Mouse (Mus musculus) lung, embryonic 15.5 days (tissue): Measurements from ENCODE around the gene Cyp20a1. TPM values are rescaled to one million over a fixed set of nuclear protein-coding genes. Genes with fewer than 3 reads are reported as not detected.

ENCODE experiments used
- ATAC-seq: fragments of 200-750 bp; cut with Nextera tagmentation; 2 replicates; pipeline ENCODE4 v1.8.0; 2017; ENCODE audit warnings: moderate number of reproducible peaks, borderline replicate concordance; ENCODE audit not compliant: low FRiP score, low TSS enrichment; ENCODE audit errors: extremely low read depth
- H3K27ac ChIP-seq: fragments of 300-500 bp; sonication (generic); 2 replicates; pipeline ENCODE4 v1.5.1; 2015; ENCODE audit warnings: moderate library complexity, mild to moderate bottlenecking, inconsistent platforms
- H3K27me3 ChIP-seq: fragments of 300-500 bp; sonication (generic); 2 replicates; pipeline ENCODE4 v1.6.1; 2015; ENCODE audit warnings: inconsistent platforms
- H3K36me3 ChIP-seq: fragments of 300-500 bp; sonication (generic); 2 replicates; pipeline ENCODE4 v1.6.1; 2015; ENCODE audit warnings: inconsistent platforms
- H3K4me1 ChIP-seq: fragments of 300-500 bp; sonication (generic); 2 replicates; pipeline ENCODE4 v1.6.1; 2015; ENCODE audit warnings: inconsistent platforms
- H3K4me2 ChIP-seq: fragments of 300-500 bp; sonication (generic); 2 replicates; pipeline ENCODE4 v1.6.1; 2015; ENCODE audit warnings: inconsistent platforms, mild to moderate bottlenecking, moderate library complexity
- H3K4me3 ChIP-seq: fragments of 300-500 bp; sonication (generic); 2 replicates; pipeline ENCODE4 v1.5.1; 2015; ENCODE audit warnings: mild to moderate bottlenecking, inconsistent platforms
- H3K9ac ChIP-seq: fragments of 300-500 bp; sonication (generic); 2 replicates; pipeline ENCODE4 v1.6.1; 2015; ENCODE audit warnings: inconsistent platforms
- H3K9me3 ChIP-seq: fragments of 300-500 bp; sonication (generic); 2 replicates; pipeline ENCODE4 v1.6.1; 2016; ENCODE audit warnings: inconsistent platforms
- WGBS: fragments of 180-500 bp; shearing (Covaris S2); methylation state at CpG from one replicate; pipeline ENCODE4 v1.1.7; 2015; 5-methylcytosine and 5-hydroxymethylcytosine counted together
- polyA plus RNA-seq: library from polyadenylated mRNA; unstranded; fragments of >200 nt; fragmentation: Nextera tagmentation; extraction: Ambion mirVana; gene quantifications from 2 replicates; pipeline ENCODE4 v1.2.1, GENCODE M21; 2015

The Cyp20a1 gene
- polyA plus RNA-seq, 1 experiment from 2014 or later, result 33.9 TPM

DNA sequence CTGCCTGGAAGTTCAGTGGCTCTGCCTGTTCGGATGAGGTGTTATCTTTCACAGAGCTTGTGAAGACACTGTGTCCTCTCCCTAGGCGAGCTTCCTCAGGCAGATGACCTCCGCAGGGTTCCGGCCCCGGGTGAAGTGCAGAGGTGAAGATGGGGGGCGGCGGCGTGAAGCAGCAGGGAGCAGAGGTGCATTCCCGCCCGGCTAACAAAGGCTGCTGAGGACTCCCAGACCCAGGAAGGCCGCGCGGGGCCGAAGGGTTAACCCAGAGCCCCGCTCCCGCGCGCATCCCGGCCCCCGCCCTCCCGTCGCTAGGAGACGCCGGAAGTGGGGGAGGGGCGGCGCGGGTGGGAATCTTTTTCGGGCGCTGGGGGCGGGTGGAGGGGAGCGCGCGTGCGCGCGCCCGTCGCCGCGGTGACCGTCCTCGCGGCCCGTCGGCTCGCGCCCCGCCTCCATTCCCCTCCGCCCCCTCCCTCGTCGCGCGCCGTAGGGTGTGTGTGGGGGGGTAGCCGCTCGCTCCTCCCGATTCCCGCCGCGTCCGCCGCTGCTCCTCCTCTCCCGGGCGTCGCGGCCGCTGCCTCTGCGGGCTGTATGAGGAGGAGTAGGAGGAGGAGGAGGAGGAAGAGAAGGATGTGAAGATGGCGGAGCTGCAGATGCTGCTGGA lies 66.2 kb downstream of the Cyp20a1 start, which contains the start of gene Abi2:
Gene Abi2, plus strand, starts transcription at position 452 of the 661 bp plus-strand sequence.
- Histone ChIP-seq H3K4me1 (peaks cover 16% of the 10 kb centered on the region; the same call in 1 of the 2 replicates), H3K4me2 (peak within 1 kb of the TSS; percentile 70), H3K9ac (peak within 1 kb of the TSS; percentile 87), H3K36me3 (no peaks in the 10 kb centered on the region), H3K27ac (peak within 1 kb of the TSS; percentile 92), H3K4me3 (peak within 1 kb of the TSS; percentile 97), H3K9me3 (no peaks in the 10 kb centered on the region), H3K27me3 (no peaks in the 10 kb centered on the region)
- ATAC-seq, result peak; percentile 92
- under 1% methylated on average over 46 of the region's 69 CpGs for WGBS

DNA sequence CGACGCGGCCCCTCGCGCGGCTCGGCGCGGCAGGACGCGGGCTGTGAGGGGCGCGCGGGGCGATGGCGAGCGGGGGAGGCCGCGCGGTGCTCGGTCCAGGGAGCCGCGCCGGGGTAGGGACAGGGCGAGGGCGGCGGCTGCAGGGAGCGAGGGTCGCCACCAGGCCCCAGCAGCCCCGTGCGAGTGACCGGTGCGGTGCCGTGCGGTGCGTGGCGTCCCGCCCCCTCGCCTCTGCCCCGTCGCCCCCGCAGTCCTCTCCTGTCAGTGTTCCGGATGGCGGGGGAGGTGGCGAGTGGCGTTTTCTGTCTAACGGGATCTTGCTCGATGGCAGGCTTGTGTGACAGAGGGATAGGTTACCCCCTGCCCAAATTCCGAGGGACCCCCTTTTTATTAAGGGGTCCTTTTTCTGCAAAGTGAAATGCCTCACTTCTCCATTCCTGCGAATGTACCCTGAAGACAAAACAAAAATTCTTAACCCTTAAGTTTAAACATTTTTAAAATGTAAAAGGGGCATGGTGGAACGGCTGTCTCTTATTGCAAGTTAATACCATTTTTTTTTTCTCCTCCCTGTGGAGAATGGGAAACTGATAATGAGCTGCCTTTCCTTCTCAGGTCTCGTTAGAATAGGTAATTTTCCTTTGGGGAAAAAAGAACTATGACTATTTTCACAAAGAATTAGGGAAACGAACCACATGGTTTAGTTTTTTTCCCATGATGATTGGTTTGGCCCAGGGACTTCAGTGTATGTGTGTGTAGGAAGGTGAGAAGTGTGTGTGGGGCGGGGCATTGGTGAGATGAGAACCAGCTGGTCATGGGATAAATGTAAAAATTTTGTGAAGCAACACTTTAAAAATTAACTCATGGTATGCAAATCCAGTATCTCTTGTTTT lies 67.0 kb downstream of the Cyp20a1 start:
- ATAC-seq, result peak; percentile 78
- Histone ChIP-seq H3K4me1 (peaks cover 16% of the 10 kb centered on the region; the same call in 1 of the 2 replicates), H3K36me3 (no peaks in the 10 kb centered on the region), H3K27ac (peak overlapping the region; percentile 92), H3K9me3 (no peaks in the 10 kb centered on the region), H3K27me3 (no peaks in the 10 kb centered on the region), H3K9ac (peak overlapping the region; percentile 87), H3K4me3 (peak overlapping the region; percentile 97), H3K4me2 (peak overlapping the region; percentile 70)
- WGBS, result under 1% methylated on average over 34 of the region's 54 CpGs

DNA sequence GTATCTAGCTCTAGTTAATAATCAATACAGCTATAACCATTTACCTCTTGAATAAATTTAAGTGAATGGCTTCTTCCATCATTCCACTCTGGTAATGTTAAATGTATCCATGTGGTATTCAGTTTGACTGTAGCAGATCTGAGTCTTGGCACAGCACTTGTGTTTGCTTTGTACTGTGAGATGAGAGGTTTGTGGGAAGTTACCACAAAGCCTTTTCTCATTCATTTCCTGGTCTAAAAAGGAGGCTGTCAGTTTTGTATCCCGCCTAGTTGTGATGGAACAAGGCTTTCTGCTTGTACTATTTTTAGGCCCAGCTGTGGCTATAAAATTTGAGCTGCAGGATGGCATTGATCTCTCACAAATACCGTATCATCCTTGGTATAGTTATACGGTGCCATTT lies 73.6 kb downstream of the Cyp20a1 start:
- Histone ChIP-seq H3K27me3 (no peaks in the 10 kb centered on the region), H3K4me2 (no peak overlapping the region), H3K4me1 (peaks cover 8% of the 10 kb centered on the region; the same call in 1 of the 2 replicates), H3K4me3 (no peak overlapping the region), H3K27ac (no peak overlapping the region), H3K9me3 (no peaks in the 10 kb centered on the region), H3K36me3 (0 out of 2 replicates have a peak, but pooled peaks cover 3% of the 10 kb centered on the region), H3K9ac (no peak overlapping the region)
- ATAC-seq, result no peak
- 57% methylated on average over 3 of the region's 3 CpGs for WGBS

DNA sequence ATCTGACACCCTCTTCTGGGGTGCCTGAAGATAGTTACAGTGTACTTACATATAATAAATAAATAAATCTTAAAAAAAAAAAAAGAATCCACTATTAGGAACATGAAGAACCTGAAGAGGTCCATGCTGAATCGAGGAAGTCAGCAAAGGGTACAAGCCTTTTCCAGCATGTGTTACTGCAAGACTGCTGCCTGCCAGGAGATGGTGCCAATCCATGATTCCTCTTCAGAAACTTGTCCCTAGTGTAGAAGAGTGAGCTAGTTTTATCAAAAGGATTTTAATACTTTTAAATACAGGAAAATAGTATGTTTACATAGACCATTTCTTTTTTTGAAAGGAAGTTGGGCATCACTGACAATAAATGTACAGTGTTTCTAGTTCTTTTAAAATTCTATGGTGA lies 80.8 kb downstream of the Cyp20a1 start:
- ATAC-seq, result no peak
- 87% methylated on average over 1 of the region's 1 CpGs for WGBS
- Histone ChIP-seq H3K4me3 (no peak overlapping the region), H3K27ac (no peak overlapping the region), H3K4me2 (no peak overlapping the region), H3K36me3 (no peaks in the 10 kb centered on the region), H3K27me3 (no peaks in the 10 kb centered on the region), H3K4me1 (no peaks in the 10 kb centered on the region), H3K9ac (no peak overlapping the region), H3K9me3 (no peaks in the 10 kb centered on the region)

DNA sequence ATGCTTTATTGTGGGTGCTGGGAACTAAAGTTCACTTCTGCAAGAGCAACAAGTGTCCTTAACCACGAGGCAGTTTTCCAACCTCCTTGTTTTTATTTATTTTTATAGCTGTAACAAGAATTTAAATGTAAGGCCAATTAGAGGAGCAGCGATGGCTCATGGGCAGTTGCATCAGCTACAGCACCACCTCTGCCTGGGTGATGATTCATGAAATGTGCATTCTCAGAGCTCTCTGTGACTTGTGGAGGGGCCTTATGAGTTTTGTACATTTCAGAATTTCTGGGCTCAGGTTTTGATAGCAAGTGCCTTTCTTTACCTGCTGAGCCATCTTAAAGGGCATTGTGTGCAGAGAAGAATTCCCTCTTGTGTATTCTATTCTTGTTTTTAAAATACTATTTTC lies 85.2 kb downstream of the Cyp20a1 start:
- 84% methylated on average over 2 of the region's 2 CpGs for WGBS

DNA sequence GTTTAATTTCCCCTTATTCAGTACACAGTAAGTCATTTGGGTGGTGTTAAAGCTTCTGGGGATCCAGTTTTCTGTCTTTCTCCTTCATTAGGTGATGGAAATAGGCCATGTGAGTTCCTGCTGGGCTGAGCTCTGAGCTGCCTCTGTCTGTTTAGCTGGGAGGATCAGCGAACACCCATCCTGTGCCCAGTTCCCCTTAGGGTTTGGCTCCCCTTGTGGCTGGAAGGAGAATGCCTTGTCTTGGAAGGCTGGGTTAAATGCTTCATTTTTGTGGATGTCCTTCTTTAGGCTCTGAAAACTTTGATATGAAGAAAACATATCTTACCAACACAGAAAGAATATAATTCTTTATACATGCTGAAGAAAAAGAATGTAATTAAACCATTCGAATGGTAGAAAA lies 85.8 kb downstream of the Cyp20a1 start:
- H3K4me2 ChIP-seq, result no peak overlapping the region
- no peaks in the 10 kb centered on the region for H3K4me1 ChIP-seq
- H3K27ac ChIP-seq, result no peak overlapping the region
- no peaks in the 10 kb centered on the region for H3K27me3 ChIP-seq
- no peaks in the 10 kb centered on the region for H3K9me3 ChIP-seq
- no peak overlapping the region for H3K4me3 ChIP-seq
- no peak overlapping the region for H3K9ac ChIP-seq
- no peak for ATAC-seq
- no peaks in the 10 kb centered on the region for H3K36me3 ChIP-seq
- WGBS, result 87% methylated on average over 2 of the region's 2 CpGs

More for the DNA sequence above, 85.2 kb downstream of the Cyp20a1 start:
- Histone ChIP-seq H3K4me2 (no peak overlapping the region), H3K9me3 (no peaks in the 10 kb centered on the region), H3K4me1 (no peaks in the 10 kb centered on the region), H3K27ac (no peak overlapping the region), H3K36me3 (no peaks in the 10 kb centered on the region), H3K9ac (no peak overlapping the region), H3K27me3 (no peaks in the 10 kb centered on the region), H3K4me3 (no peak overlapping the region)
- no peak for ATAC-seq

DNA sequence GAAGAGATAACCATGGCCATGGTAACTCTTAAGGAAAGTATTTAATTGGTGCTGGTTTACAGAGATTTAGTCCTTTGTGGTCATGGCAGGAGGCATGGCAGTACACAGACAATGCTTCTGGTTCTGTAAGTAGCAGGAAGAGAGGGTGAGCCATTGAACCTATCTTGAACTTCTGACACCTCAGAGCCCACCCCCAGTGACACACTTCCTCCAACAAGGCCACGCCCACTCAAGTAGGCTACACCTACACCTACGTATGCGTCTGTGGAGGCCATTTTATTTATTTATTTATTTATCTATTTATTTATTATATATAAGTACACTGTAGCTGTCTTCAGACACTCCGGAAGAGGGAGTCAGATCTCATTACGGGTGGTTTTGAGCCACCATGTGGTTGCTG lies 88.4 kb downstream of the Cyp20a1 start:
- Histone ChIP-seq H3K4me1 (no peaks in the 10 kb centered on the region), H3K9ac (no peak overlapping the region), H3K27ac (no peak overlapping the region), H3K4me2 (no peak overlapping the region), H3K36me3 (no peaks in the 10 kb centered on the region), H3K4me3 (no peak overlapping the region), H3K9me3 (no peaks in the 10 kb centered on the region), H3K27me3 (no peaks in the 10 kb centered on the region)
- ATAC-seq, result no peak
- 87% methylated on average over 5 of the region's 5 CpGs for WGBS

DNA sequence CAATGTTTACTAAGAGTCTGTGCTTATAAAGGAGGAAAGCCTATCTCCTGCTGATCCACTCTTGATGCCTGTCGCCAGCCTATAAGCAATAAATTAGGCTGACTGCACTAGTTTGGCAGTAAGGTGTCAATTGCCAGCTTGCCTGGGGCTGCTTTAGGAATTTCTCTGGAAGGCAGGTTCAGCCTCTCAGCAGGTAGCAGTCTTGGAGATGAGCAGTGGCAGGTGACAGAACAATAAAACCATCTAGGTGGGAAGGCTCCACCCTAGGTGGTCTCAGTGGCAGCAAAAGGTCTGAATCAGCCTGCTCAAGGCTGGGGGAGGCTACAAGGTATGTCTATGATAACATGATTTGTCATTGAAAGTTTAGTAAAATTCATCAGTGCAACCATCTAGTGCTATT lies 89.4 kb downstream of the Cyp20a1 start:
- Histone ChIP-seq H3K27me3 (no peaks in the 10 kb centered on the region), H3K4me3 (no peak overlapping the region), H3K4me2 (no peak overlapping the region), H3K36me3 (no peaks in the 10 kb centered on the region), H3K9me3 (no peaks in the 10 kb centered on the region), H3K4me1 (no peaks in the 10 kb centered on the region), H3K9ac (no peak overlapping the region), H3K27ac (no peak overlapping the region)
- no peak for ATAC-seq
- 12% methylated on average over 1 of the region's 1 CpGs for WGBS

Other genes starting within 250 kb of the Cyp20a1 start
- gene Carf, start 245.1 kb upstream of the Cyp20a1 start, polyA plus RNA-seq, result 5.0 and 5.7 TPM in 2 replicates
- gene Wdr12, start 244.7 kb upstream of the Cyp20a1 start, polyA plus RNA-seq, result 48.4 and 49.1 TPM in 2 replicates
- gene Nbeal1, start 162.7 kb upstream of the Cyp20a1 start, polyA plus RNA-seq, result 7.8 and 9.6 TPM in 2 replicates
- gene Abi2, start 66.3 kb downstream of the Cyp20a1 start, polyA plus RNA-seq, result 22.5 and 23.7 TPM in 2 replicates
- 37.0 and 42.4 TPM in 2 replicates for gene Raph1, start 223.8 kb downstream of the Cyp20a1 start, polyA plus RNA-seq